Mouse (Mus musculus) cerebellum, adult 11 months (tissue): ENCODE results near the gene Asphd2.
"Not testable (repeated sequence)": the region's sequence is repeated elsewhere in the genome, so short reads cannot be mapped to it uniquely, and the experiment has no call there.

Experiments used
- DNase-seq: peaks from one replicate; pipeline ENCODE4 v3.0.0; 2022

The Asphd2 gene

DNA sequence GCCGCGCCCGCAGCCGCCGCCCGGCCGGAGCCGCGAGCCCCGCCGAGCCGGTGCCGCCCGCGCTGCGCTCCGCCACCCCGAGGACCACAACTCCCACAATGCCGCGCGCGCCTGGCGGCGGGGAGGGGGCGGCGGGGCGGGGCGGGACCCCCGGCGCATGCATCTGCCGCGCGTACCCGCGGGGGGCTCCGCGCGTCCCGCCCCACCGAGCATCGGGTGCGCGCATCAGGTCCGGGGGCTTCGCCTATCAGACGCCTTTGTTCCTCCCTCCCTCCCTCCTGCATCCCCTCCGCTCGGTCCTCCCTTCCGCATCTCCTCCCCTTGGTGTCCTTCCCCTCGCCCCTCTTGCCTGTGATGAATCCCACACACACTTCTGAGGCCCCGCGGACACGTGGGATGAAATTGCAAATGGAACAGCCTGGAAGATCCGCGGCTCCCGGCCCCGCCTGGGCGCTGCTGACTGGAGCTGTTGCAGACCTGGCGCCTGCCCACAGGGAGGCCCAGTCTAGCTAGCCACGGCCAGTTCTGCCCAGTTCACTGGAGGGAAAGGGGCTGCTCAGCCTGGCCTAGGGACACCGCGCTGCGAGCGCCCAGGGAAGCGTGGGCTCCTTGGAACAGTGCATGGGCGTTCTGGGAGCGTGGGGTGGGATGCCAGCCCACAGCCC, at the start of gene Asphd2:
Asphd2 (minus strand) TSS at position 88 of the 665 bp plus-strand sequence.
- peak; percentile 69 for DNase-seq

DNA sequence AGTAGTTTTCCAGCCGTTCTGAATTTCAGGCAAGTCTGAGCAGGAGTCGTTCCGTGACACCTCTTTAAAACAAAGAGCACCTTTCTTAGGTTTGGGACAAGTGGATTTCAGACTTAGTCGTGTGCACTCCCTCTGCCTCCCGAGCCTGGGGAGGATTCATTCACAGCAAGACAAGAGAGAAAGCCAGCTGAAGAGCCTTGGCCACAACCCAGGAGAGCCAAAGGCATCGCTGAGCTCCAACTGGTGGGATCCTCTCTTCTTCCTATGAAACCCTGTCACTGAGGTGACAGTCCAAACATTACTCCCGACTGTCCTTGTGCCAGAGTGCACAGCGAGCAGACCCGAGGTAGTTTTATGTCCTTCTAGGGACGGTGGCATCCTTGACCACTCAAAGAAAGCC, 43.9 kb upstream of the Asphd2 start:
- no peak for DNase-seq

DNA sequence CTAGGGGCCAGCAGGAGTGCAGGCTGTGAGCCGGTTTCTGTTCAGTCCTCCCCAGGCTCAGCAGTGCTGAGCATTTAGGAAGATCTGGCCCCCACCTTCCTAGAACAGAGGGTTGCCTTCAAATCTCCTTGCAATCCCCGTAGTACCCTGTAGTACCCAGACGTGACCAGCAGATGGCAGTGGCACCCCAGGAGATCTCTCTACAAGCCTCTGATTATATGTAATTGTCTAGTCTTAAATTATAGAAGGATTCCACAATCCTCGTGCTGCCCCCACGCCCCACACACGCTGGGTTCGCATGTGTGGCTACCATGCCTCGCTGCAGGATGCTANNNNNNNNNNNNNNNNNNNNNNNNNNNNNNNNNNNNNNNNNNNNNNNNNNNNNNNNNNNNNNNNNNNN, 38.3 kb upstream of the Asphd2 start:
- DNase-seq, result peak; percentile 81

DNA sequence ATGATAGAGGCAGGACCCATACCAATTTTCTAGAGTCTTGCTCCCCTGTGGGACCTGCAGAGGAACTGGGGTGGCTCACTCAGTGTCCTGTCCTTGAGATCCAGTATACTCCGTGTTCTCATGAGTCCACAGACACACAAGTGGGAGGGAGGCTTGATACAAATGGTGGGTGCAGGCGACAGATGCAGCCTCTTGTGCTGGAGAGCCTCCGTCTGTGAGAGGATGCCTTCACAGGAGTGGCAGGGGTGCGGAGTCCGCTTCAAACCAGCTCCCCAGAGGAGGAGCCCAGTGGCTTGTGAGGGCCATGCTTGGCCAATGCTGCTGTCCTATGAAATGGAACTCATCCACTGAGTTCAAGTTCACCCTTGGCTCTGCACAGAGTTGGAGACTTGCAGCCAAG, 37.4 kb upstream of the Asphd2 start:
- DNase-seq, result no peak

DNA sequence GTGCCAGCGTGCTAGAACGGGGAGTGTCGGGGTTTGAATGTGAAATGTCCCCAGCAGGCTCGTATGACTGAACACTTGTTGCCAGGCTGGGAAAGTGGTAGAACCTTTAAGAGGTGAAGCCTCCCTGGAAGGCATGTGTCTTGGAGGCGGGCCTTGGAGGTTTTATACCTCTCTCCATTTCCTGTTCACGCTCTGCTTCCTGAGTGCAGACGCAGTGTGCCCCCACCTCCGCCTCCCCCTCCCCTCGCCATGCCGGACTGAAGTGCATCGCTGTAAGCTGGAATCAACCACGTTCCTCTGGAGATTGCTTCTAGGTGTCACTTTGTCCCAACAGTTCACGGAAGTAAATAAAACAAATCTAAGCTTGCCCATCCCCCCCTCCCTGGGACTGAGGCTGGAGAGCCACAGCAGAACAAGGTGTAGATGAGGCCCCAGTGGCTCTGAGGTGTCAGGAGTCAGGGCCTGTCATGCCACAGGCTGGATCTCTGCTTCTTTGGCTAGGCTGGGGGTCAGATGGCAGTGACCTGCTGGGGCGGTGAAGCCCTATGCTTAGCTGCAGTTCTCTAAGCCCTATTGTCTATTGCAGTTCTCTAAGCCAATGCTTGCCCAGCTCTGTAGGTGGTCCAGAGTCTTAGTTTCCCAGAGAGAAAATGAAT, 36.6 kb upstream of the Asphd2 start:
- no peak for DNase-seq

DNA sequence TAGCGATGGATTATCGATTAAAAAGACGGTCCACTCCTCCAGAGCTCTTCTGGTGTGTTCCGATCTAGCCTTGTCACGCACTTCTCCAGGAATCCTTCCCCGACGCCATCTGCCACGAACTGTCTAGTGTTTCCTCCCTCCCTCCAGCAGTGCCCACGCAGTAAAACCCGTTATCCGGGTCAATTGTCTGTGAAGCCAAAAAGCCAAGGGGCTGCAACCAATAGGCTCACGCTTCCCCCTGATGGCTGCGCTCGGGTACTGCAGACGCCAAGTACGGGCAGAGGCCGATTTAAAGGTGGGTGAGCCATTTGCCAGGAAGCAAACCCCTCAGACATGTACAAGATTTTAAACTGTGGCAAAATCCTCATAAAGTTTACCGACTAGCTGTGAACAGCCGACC, 34.3 kb upstream of the Asphd2 start:
- peak; percentile 59 for DNase-seq

DNA sequence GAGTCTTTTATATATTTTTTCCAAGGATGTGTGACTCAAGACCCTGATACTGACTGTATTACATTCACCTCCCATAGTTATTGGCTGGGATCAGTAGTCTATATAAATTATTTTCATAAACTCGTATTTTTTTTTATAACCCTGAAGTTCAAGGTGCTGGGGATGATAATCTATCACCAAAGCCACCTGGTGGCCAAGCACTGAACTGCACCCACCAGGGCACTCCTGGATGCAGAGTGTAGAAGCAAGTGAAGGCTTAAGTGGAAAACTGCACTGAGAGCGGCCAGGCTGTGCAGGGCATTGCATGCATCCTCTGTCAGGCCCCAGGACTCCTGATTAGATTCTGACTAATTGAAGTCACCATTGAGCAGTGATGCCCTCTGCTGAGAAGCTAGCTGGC, 32.6 kb upstream of the Asphd2 start:
- peak; percentile 63 for DNase-seq

DNA sequence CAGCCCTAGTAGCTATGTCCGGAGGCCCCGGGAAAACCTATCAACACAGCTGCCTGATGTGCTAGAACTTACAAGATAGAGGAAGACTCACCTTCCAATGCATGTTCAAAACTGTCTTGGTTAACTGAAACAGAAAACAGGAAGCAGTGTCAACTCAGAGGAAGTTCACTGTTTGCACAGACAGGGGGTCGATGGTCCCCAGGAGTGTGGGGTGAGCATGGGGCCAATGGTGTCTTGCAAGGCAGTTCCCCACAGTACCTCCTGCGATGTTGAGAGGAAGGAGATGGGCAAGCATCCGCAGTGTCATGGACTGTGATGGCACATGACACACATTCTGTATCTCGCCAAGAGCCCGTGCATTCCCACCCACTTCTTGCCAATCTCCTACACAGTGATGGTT, 32.0 kb upstream of the Asphd2 start:
- no peak for DNase-seq

DNA sequence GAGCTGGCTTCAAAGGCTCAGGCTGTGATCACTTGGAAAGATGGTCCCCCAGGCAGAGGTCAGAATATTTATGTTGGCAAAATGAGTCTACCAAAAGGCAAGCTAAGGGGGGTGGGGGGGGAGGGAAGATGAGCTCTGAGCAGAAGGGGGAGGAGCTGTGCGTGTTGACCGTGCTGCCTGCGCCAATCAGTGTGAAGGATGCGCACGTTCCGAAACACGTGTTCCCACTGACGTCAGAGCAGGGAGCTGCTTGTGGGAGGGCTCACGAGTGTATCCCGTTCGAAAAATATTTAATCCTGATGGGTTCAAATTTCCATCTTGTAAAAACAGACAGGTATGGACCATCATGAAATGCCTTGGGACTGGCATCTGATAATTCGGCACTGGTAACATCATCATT, 24.9 kb upstream of the Asphd2 start:
- no peak for DNase-seq

DNA sequence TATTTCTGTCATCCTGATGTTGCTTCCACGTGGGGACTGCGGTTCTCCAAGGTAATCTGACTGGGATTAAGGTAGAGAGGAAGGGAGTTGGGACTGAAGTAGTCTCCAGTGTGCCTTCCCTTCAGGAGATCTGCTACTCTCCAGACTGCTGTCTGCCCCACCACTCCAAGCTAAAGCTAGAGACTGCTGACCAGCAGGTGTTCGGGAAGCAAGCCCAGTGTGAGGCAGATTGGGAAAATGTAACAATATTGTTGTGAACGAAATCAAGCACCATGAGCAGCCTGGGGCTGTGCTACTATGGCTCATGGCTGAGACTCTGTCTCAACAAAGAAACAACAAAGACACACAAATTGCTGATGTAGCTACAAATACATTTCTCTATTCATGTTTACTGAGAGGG, 23.4 kb upstream of the Asphd2 start:
- no peak for DNase-seq

DNA sequence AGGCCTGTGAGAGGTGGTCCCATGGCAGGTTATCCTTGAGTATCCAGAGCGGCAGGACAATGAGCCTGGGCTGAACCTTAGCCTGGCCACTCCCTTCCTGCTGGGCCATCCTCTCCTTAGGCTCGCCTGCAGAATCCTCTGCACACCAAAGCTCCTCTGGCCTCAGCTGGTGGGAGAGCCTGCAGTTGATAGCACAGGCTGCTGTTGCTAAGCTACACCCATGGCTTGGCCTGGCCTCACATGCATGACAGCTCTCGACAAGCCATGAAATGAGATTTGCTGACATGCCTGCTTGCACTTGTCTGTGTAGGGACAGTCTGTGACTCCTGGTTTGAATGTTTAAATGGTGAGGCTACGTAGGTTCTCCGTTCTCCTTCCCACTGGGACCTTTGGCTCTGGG, 22.0 kb upstream of the Asphd2 start:
- no peak for DNase-seq

DNA sequence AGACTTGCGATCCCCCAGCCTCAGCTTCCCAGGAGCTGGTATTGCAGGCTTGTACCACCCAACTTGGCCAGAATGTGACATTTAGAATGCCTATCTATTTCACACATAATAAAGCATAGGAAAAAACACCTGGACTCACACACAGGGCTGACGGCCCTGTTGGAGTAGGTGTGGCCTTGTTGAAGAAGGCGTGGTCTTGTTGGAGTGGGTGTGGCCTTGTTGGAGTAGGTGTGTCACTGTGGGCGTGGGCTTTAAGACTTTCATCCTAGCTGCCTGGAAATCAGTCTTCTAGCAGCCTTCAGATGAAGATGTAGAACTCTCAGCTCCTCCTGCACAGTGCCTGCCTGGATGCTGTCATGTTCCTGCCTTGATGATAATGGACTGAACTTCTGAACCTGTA, 18.1 kb upstream of the Asphd2 start:
- DNase-seq, result not testable (repeated sequence)

DNA sequence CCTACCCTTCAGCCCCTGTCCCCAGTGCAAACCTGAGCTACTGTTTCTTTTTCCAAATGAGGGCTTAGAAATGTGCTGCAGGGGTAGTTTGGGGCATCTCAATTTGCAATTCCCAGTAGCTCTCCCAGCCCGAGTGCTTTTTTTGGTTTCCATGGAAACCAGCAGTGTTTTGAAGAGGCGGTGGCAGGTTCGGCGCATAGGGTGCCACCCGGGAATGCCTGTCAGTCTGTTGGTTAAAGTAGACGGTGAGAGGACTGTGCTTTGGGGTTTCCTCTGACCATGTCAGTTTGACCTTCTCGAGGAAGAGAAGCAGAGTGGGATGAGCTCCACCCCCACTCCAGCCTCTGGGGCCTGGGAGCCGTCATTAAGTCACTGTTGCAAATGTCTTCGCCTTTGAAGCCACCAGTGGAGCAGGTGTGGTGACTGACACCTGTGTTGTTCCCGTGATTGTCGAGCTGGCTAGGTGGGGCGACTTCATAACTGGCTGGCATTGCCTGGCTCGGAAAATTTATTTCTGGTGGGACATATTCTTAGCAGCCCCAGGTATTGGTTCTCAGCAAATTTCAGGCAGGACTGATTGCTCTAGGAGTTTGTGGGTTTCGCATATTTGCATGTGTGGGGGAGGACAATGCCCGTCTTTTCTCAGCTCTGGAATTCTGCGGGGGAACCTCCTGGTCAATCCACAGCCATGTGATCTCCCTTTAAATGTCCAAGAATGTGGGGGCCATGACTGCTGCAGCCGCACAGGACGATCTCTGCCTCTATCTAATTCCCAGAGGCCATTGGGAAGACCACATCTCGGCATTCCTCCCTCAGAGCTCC, 17.1 kb upstream of the Asphd2 start:
- DNase-seq, result no peak

DNA sequence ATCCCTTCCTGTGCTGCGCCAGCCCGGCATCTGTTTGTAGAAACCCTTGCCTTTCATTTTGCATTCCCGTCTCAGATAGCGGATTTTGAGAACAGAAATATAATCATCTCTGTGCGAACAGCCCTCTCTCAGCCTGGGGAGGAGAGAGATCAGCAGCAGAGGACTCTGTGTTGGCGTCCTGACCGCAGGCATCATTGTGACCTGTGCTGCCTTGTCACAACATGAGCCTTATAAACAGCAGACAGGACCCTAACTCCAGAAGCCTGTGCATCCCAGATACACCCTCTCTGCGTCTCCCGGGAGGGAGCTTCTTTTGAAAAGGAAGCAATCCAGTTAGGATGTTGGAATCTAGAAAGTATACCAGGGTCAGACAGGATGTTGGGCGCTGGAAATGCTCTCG, 16.4 kb upstream of the Asphd2 start:
- no peak for DNase-seq

DNA sequence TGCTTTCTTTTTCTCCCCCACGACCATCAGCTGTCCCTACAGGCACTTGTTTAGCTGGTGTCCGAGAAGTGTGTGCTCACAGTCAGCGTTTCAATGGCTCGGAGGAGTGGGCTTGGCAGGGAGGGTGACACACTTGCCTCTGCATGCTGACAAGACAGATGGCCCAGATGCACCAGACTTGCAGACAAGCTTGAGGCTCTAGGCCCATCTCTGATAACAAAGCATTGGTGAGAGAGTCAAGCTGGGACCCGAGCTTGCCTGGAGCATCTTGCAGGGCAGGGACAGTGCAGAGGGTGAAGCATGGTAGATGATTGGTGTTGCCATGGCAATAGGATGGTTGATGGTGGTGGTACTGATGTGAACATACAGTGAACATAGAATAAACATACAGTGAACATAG, 14.6 kb upstream of the Asphd2 start:
- no peak for DNase-seq

DNA sequence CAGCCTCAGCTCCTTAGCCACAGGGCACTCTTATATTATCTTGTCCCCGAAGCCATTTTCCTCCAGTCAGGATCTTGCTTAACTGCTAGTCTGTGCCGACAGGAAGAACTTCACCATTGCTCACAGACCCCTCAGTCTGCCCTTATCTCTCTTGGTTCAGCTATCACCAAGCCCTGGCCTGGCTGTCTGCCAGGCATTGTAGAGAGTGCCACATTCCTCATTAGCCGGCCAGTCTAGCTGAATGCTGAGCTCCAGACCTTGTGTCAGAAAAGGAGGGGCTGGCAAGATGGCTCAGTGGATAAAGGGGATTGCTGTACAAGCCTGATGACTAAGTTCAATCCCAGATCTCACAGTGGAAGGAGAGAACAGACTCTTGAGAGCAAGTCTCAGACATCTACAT, 11.4 kb upstream of the Asphd2 start:
- no peak for DNase-seq

DNA sequence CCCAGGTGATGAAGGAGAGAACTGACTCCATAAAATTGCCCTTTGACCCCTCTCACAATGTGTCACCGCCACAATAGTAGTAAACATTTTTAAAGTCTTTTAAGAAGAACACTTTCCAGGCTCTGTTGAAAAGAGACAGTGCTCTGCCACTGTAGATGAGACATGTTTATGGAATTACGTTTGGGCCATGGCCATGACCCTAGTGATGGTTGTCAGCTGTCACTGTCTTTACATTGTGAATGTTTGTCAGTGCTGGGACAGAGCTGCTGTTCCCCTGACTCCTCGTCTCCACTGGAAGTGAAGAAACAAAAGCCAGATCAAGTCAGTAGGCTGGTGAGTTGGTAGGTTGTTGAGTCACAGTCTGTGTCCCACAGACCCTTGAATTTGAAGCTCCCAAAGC, 7.8 kb upstream of the Asphd2 start:
- no peak for DNase-seq

DNA sequence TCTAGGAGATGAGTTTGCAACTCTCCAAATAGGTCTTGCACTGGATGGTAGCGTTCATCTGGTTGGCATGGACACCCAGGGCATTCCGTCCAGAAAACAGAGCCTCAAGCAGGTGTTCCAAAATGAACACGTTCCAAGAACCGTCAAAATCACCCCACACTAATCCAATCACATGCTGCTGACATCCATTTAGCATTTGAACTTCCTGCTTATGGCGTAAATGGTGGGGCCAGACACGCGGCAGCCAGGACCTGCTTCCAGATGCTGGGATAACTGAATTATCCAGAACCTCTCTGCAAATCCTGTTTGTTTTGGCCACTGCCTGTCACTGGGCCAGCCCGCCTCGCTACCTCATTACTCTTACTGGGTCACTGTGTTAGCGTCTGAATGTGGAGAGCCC, 4.6 kb upstream of the Asphd2 start:
- no peak for DNase-seq

DNA sequence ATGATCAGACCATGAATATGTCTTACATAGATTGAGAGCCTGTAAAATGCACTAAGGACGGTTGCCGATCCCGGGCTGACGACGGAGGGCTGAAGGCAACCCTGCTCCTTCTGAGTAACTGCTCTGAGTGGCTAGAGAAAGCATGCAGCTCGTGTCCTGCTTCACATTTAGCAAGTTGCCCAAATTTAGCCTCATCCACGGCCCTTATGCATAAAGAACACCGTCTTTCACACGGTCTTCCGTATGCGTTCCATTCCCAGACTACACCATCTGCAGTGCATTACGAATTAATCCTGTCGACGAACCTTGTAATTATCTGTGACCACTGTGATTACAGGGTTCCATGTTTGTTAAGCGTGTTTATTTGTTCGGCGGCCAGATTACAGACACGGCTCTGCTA, 1.4 kb upstream of the Asphd2 start:
- no peak for DNase-seq

DNA sequence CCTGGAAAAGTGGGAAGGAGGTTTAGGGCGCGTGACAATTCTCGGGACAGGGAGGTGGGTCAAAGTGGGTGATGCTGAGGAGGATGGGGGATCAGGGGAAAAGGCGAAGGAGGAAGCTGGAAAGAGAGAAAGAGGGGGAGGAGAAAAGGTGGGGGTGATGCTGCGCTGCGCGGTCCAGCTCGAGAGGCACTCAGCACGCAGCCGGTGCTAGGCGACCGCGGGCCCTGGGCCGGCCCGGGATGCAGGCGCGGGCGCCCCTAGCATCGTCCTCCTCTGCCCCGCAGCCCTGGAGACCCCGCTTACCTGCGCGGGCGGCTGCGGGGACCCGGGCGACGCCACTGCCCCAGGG, 277 bp downstream of the Asphd2 start:
- DNase-seq, result no peak

DNA sequence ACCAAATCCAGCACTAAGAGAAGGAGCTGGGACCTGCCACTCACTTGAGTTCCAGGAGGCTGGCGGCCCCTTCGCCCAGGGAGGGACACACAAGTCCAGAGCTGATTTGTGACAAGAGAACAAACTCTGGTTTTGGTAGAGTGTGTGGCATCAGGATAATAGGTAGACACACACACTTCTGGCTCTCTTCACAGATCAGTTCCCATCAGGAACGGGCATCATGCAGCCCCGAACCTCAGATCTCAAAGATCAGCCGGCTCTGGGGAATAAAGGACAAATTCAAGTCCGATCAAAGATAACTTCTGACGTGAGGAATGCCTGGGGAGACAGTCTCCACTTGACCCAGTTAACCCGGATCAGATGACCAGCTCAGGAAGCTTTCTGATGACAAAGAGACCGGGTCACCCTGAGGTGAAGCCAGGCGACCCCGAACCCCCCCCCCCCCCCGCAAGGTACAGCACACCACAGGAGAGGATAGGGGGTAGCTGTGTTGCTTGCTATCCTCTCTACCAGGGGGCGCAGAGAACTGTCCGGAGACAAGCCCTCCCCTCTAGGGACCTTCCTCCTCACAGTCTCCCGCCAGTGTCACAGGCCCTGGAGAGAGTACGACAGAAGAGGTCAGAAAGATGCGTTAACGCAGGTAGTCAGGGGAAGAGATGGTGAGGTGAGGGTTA, 788 bp downstream of the Asphd2 start:
- DNase-seq, result no peak

DNA sequence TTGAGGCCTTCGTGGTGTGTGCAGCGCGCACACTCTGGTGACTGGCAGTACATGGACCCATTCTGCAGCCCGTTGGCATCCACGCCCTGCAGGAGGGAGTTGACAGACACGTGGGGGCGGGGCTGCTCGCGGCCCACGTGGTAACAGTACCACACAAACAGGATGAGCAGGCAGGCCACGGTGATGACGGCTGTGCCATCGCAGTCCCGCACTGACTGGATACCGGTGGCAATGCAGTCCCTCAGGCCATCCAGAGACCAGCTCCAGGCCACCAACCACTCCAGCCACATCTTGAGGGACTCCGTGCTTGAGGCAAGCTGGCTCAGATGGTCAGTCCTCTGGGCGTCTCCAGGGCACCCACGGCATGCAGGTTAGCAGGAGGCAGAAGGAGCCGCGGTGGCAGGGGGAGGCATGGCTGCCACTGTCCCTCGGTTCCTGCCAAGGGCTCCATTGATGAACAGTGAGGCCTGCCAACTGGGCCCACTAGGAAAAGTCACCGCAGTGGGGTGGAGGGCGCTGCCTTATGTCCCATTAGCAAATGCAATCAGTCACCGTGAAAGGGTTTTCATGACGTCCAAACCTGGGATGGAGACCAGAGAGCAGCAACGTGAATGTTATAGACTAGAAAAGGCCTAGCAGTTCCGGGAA, 2.9 kb downstream of the Asphd2 start:
- no peak for DNase-seq

DNA sequence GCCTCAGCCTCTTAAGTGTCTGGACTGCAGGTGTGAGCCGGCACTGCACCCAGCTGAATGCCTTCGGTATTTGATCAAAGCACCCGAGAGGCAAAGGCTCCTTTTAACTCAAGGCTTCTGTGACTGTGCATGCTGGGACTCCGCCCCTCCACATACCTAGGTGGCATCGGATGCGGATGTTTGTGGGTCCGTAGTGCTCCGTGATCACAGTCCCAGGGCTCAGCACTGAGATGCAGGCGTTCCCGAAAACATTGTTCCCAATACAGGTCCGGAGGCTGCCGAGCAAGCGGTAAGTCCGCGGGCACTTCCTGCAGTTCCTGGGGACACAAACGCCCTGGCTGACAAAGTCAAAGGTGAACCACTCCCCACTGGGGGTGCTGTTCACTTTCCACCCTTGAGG, 3.7 kb downstream of the Asphd2 start:
- no peak for DNase-seq
